Mouse (Mus musculus): ENCODE data around the gene Slc27a3.
"Not testable (repeated sequence)": the region's sequence is repeated elsewhere in the genome, so short reads cannot be mapped to it uniquely, and the experiment has no call there.

Slc27a3 gene

DNA sequence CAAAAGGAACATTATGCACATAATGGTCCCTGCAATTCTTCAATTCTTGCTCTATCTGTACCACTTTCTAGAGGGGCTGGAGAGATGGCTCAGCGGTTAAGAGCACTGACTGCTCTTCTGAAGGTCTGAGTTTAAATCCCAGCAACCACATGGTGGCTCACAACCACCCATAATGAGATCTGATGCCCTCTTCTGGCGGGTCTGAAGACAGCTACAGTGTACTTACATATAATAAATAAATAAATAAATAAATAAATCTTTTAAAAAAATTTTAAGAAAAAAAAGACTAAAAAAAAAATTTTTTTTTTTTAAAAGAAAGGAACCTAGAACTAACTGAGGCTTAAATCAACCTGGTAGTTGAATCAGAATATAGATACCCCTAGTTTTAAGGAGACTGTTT is 46.9 kb downstream of the Slc27a3 start:
- not testable (repeated sequence) for DNase-seq (ENCODE audit: low spot score)

GRCm38 (mm10) chr3:90340177-90340576 is 49.6 kb downstream of the Slc27a3 start:
- no peak for DNase-seq (ENCODE audit: low spot score)

GRCm38 (mm10) chr3:90338190-90338589 is 51.5 kb downstream of the Slc27a3 start:
- DNase-seq (ENCODE audit: low spot score): no peak

DNA sequence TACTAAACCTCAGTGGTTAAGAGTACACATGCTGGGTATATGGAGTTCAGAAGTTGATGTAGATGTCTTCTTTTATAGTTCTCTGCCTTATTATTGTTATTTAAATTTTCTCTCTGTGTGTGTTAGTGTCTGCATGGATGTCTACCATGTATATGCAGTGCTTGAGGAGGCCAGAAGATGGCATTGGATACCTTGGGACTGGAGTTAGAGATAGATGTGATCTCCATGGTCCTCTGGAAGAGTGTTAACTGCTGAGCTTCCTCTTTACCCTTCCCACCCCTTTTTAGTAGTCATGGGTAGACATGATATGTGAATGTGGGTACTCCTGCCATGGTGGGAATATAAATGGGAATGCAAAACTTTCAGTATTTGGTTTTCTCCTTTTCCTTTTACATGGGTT is 54.2 kb downstream of the Slc27a3 start:
- DNase-seq (ENCODE audit: low spot score): no peak

Measured in MN1 (cell line).